Mouse (Mus musculus) brain, embryonic 14.5 days (tissue): Measurements from ENCODE around the gene Tulp4.
"Not testable (repeated sequence)": the region's sequence is repeated elsewhere in the genome, so short reads cannot be mapped to it uniquely, and the experiment has no call there.

Experiments
- CTCF ChIP-seq: fragments of 200-500 bp; IDR thresholded peaks from 2 replicates; pipeline ENCODE4 v1.5.1; 2012; ENCODE audit warnings: inconsistent platforms, mild to moderate bottlenecking, moderate library complexity, borderline replicate concordance; ENCODE audit not compliant: insufficient read depth, insufficient read length; ENCODE audit errors: extremely low read depth
- POLR2A ChIP-seq: fragments of 200-500 bp; IDR thresholded peaks from 2 replicates; pipeline ENCODE4 v1.6.1; 2012; ENCODE audit warnings: mild to moderate bottlenecking, inconsistent platforms, borderline replicate concordance; ENCODE audit not compliant: poor library complexity, insufficient read depth, insufficient read length, severe bottlenecking; ENCODE audit errors: extremely low read depth

DNA sequence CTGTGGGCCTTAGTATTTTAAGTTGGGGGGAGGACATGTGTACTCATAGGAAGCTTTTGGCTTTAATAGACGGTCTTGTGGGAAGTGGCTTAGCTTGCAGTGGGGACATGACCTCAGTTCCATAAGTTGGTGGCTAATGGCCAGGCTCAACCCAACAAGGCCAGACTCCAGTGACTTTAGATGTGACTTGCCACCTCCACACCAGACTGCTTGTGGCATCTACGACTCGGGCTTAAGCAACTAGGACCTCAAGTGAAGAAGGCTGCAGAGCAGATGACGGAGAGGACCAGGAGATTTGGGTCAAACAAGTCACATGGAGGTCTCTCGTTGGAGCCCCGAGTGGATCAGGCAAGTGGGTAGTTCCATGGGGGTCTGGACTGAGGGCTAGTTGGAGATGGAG is 168.5 kb downstream of the Tulp4 start:
- TF ChIP-seq CTCF, POLR2A: not testable (repeated sequence)
